Mouse (Mus musculus): ENCODE measurements around the gene Rbp7.

- TF ChIP-seq CTCF (conservative IDR thresholded peaks at IDR 0.05 in 1 of 2, IDR thresholded peaks at IDR 0.05 in 1 of 2; ENCODE audit: low read depth in 2 of 2, low read length in 2 of 2) = no peak
- TF ChIP-seq ZKSCAN1 (IDR thresholded peaks at IDR 0.05; ENCODE audit: borderline replicate concordance, low read depth, low read length) = no peak
- no peak for TF ChIP-seq POLR2A (IDR thresholded peaks at IDR 0.05; ENCODE audit: low read depth, low read length)
- TF ChIP-seq ELF1 (IDR thresholded peaks at IDR 0.05; ENCODE audit: low read depth, low read length) = no peak
Measured at GRCm38 (mm10) chr4:149425801-149426292, 28.9 kb downstream of the Rbp7 start.

Measured in CH12.LX (cell line).